Comparison of ENCODE assay signal across 8 mouse cellular contexts in genomic region chr1:79640151-79640550, GRCm38 (mm10). TPM values are rescaled to one million over a fixed set of nuclear protein-coding genes. Genes with fewer than 3 reads are reported as not detected.
DNase-seq lines count a peak whose midpoint lies in the region; ATAC-seq and TF ChIP-seq lines count a peak whose summit lies in the region.

No protein-coding gene starts in this region.

- no peak overlapping the region for H3K4me3 ChIP-seq in liver, adult 2 months (ENCODE audit: insufficient read depth, low read depth, low read length)
- H3K4me3 ChIP-seq in liver, embryonic 12.5 days: no peak overlapping the region
- no peak overlapping the region for H3K4me3 ChIP-seq in cerebellum, adult 2 months (replicated peaks; ENCODE audit: insufficient read depth, low read depth, low read length)
- no peak overlapping the region for H3K4me3 ChIP-seq in kidney, embryonic 14.5 days (ENCODE audit: low read length)
- H3K4me3 ChIP-seq in limb, embryonic 14.5 days (replicated peaks; ENCODE audit: low read length): no peak overlapping the region

- no peaks in the 10 kb centered on the region for H3K36me3 ChIP-seq in liver, adult 2 months (ENCODE audit: control insufficient read depth, insufficient read depth, low read length)
- no peaks in the 10 kb centered on the region for H3K36me3 ChIP-seq in liver, embryonic 12.5 days
- H3K36me3 ChIP-seq in kidney, embryonic 14.5 days (ENCODE audit: control insufficient read depth, insufficient read depth, low read length): no peaks in the 10 kb centered on the region
- H3K36me3 ChIP-seq in limb, embryonic 14.5 days (ENCODE audit: control insufficient read depth, insufficient read depth, low read length): no peaks in the 10 kb centered on the region

- no peaks in the 10 kb centered on the region for H3K4me1 ChIP-seq in liver, adult 2 months (ENCODE audit: control insufficient read depth, insufficient read depth, low read length)
- peaks cover 9% of the 10 kb centered on the region for H3K4me1 ChIP-seq in liver, embryonic 12.5 days
- no peaks in the 10 kb centered on the region for H3K4me1 ChIP-seq in cerebellum, adult 2 months (ENCODE audit: control insufficient read depth, insufficient read depth, low read length)
- no peaks in the 10 kb centered on the region for H3K4me1 ChIP-seq in kidney, embryonic 14.5 days (ENCODE audit: control insufficient read depth, insufficient read depth, low read length)
- H3K4me1 ChIP-seq in limb, embryonic 14.5 days (ENCODE audit: control insufficient read depth, insufficient read depth, low read length): no peaks in the 10 kb centered on the region

- H3K79me2 ChIP-seq in liver, adult 2 months (ENCODE audit: control insufficient read depth, insufficient read depth, low read length): no peaks in the 10 kb centered on the region

- no peak for TF ChIP-seq POLR2A in liver, adult 2 months (IDR thresholded peaks at IDR 0.05; ENCODE audit: extremely low read depth, insufficient read depth, low read length)
- TF ChIP-seq POLR2A in cerebellum, adult 2 months (IDR thresholded peaks at IDR 0.05; ENCODE audit: borderline replicate concordance, insufficient read depth, low read length): no peak
- no peak for TF ChIP-seq POLR2A in limb, embryonic 14.5 days (IDR thresholded peaks at IDR 0.05; ENCODE audit: borderline replicate concordance, extremely low read depth, insufficient read depth, insufficient read length)

- no peak overlapping the region for H3K27ac ChIP-seq in liver, adult 2 months (replicated peaks; ENCODE audit: insufficient read depth, low read depth, low read length)
- H3K27ac ChIP-seq in liver, embryonic 12.5 days: no peak overlapping the region
- H3K27ac ChIP-seq in cerebellum, adult 2 months (ENCODE audit: insufficient read depth, low read length): no peak overlapping the region
- no peak overlapping the region for H3K27ac ChIP-seq in kidney, embryonic 14.5 days (ENCODE audit: low read depth, low read length)
- H3K27ac ChIP-seq in limb, embryonic 14.5 days (replicated peaks; ENCODE audit: low read depth, low read length): no peak overlapping the region

- H3K9me3 ChIP-seq in liver, embryonic 12.5 days (replicated peaks): no peaks in the 10 kb centered on the region
- no peaks in the 10 kb centered on the region for H3K9me3 ChIP-seq in kidney, embryonic 14.5 days (ENCODE audit: control insufficient read depth, low read length)
- H3K9me3 ChIP-seq in limb, embryonic 14.5 days (ENCODE audit: control insufficient read depth, low read length): no peaks in the 10 kb centered on the region

- TF ChIP-seq CTCF in liver, adult 2 months (IDR thresholded peaks at IDR 0.05; ENCODE audit: low read depth, low read length): peak; percentile 70
- TF ChIP-seq CTCF in cerebellum, adult 2 months (IDR thresholded peaks at IDR 0.05; ENCODE audit: borderline replicate concordance, insufficient read depth, low read depth, low read length): peak; percentile 94

- no peaks in the 10 kb centered on the region for H3K27me3 ChIP-seq in liver, adult 2 months (ENCODE audit: control insufficient read depth, insufficient read depth, low read length)
- no peaks in the 10 kb centered on the region for H3K27me3 ChIP-seq in liver, embryonic 12.5 days (replicated peaks)
- no peaks in the 10 kb centered on the region for H3K27me3 ChIP-seq in cerebellum, adult 2 months (ENCODE audit: control insufficient read depth, insufficient read depth, low read length)
- no peaks in the 10 kb centered on the region for H3K27me3 ChIP-seq in kidney, embryonic 14.5 days (ENCODE audit: control insufficient read depth, insufficient read depth, low read length)
- no peaks in the 10 kb centered on the region for H3K27me3 ChIP-seq in limb, embryonic 14.5 days (ENCODE audit: control insufficient read depth, insufficient read depth, low read length)

- no peak for ATAC-seq in liver, embryonic 12.5 days
- ATAC-seq in frontal cortex, adult (ENCODE audit: low TSS enrichment): peak; percentile 91
- ATAC-seq in kidney, embryonic 14.5 days (ENCODE audit: low FRiP score, low TSS enrichment): peak; percentile 76; the same call in 1 of the 2 replicates
- ATAC-seq in limb, embryonic 14.5 days (ENCODE audit: low FRiP score, low read depth): no peak

- 83% methylated on average over 7 of the region's 7 CpGs for WGBS in liver, adult 2 months
- WGBS in liver, embryonic 12.5 days (ENCODE audit: insufficient replicate concordance): 73% methylated on average over 7 of the region's 7 CpGs
- 22% methylated on average over 7 of the region's 7 CpGs for WGBS in cerebellum, adult 2 months
- WGBS in kidney, embryonic 14.5 days: 69% methylated on average over 7 of the region's 7 CpGs
- 77% methylated on average over 7 of the region's 7 CpGs for WGBS in limb, embryonic 14.5 days

- no peak overlapping the region for H3K9ac ChIP-seq in liver, adult 2 months (ENCODE audit: low read depth, low read length)
- H3K9ac ChIP-seq in liver, embryonic 12.5 days: no peak overlapping the region
- H3K9ac ChIP-seq in kidney, embryonic 14.5 days (ENCODE audit: low read depth, low read length): no peak overlapping the region
- no peak overlapping the region for H3K9ac ChIP-seq in limb, embryonic 14.5 days (ENCODE audit: low read depth, low read length, severe bottlenecking)

- H3K4me2 ChIP-seq in liver, embryonic 12.5 days: no peak overlapping the region
- H3K4me2 ChIP-seq in kidney, embryonic 14.5 days (replicated peaks; ENCODE audit: low read depth, low read length): no peak overlapping the region
- H3K4me2 ChIP-seq in limb, embryonic 14.5 days (replicated peaks; ENCODE audit: low read depth, low read length, severe bottlenecking): no peak overlapping the region

- peak; percentile 15 for DNase-seq in liver, adult 2 months (ENCODE audit: extremely low read depth, low read depth, low spot score)
- DNase-seq in cerebellum, adult 2 months: peak; percentile 70 to 73
- DNase-seq in limb, embryonic 14.5 days (ENCODE audit: low spot score): peak; percentile 42
- peak; percentile 13 for DNase-seq in retina, adult 2 months (ENCODE audit: low read depth, low spot score)
- no peak for DNase-seq in spleen, adult 18-20 months

RNA-seq across cellular contexts. Expression of gene Ap1s3, which starts 31.6 kb away (rescaled TPM):
- 0.92 and 4.1 TPM in 2 replicates for total RNA-seq in liver, adult 2 months (2014; rRNA removed)
- polyA plus RNA-seq in liver, adult 2 months (2012; rRNA removed): 2.3 and 3.8 TPM in 2 replicates
- 0.25 and 0.31 TPM in 2 replicates for polyA plus RNA-seq in liver, embryonic 12.5 days (2016; fragmentation: Nextera tagmentation; extraction: Ambion mirVana)
- 1.8 and 3.0 TPM in 2 replicates for polyA plus RNA-seq in cerebellum, adult 2 months (2012; rRNA removed)
- 0.92 and 2.0 TPM in 2 replicates for polyA plus RNA-seq in kidney, embryonic 14.5 days (2014; fragmentation: Nextera tagmentation; extraction: Ambion mirVana)
- 6.6 and 9.2 TPM in 2 replicates for polyA plus RNA-seq in limb, embryonic 14.5 days (2012; rRNA removed)
- polyA plus RNA-seq in limb, embryonic 14.5 days (2014; fragmentation: Nextera tagmentation; extraction: Ambion mirVana): 0.69 and 0.95 TPM in 2 replicates

Comparison
In these comparisons a context has a peak if more than half of its experiments do, and no peak if none do; other contexts are left out.
1. DNase-seq: peak in liver, adult 2 months (single experiment), cerebellum, adult 2 months (2 of 2), limb, embryonic 14.5 days (single experiment) and retina, adult 2 months (single experiment); none in spleen, adult 18-20 months (0 of 2).
2. ATAC-seq: peak in frontal cortex, adult (single experiment) and kidney, embryonic 14.5 days (single experiment); none in liver, embryonic 12.5 days (single experiment) and limb, embryonic 14.5 days (single experiment).